Mouse (Mus musculus): ENCODE results near the gene Hist1h1c.

GRCm38 (mm10) chr13:23708041-23708440 is 30.6 kb upstream of the Hist1h1c start:
- TF ChIP-seq CTCF (IDR thresholded peaks at IDR 0.05; ENCODE audit: low read depth) (no peak), EP300 (IDR thresholded peaks at IDR 0.05; ENCODE audit: low read depth) (no peak)
